Mouse (Mus musculus): ENCODE results near the gene Myo19. TPM values are rescaled to one million over a fixed set of nuclear protein-coding genes. Genes with fewer than 3 reads are reported as not detected.

The Myo19 gene
- polyA plus RNA-seq, 1 experiment from 2014 or later: 3.6 TPM

DNA sequence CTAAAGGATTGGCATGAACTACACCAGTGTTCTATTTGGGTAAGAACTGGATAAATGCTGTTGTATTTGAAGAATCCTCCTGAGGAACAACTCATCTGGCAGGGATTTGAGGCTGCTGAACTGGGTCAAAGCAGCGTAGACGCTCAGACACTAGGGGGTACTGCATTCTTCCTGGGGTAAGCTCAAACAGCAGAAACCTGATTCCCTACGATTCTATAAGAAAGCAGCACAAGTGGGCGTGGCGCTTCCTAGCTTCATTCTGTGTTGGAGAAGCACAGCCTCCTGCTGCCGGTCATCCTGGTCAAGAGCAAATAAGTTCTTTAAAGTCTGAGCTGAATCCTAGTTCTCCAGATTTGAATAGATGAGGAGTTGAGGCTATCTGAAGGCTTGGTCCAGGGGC is 52.3 kb downstream of the Myo19 start:
- H3K27me3 ChIP-seq (replicated peaks; ENCODE audit: control insufficient read depth, insufficient read depth, low read length): no peaks in the 10 kb centered on the region
- no peak for TF ChIP-seq CTCF (IDR thresholded peaks at IDR 0.05; ENCODE audit: low read depth)
- WGBS: 10% methylated on average over 6 of the region's 6 CpGs
- ATAC-seq: no peak
- H3K9ac ChIP-seq (ENCODE audit: low read depth, low read length): no peak overlapping the region
- H3K9me3 ChIP-seq (ENCODE audit: control insufficient read depth): no peaks in the 10 kb centered on the region
- no peak overlapping the region for H3K4me2 ChIP-seq (replicated peaks; ENCODE audit: low read depth)
- H3K4me1 ChIP-seq (replicated peaks; ENCODE audit: control insufficient read depth, insufficient read depth, low read length): no peaks in the 10 kb centered on the region
- H3K27ac ChIP-seq (ENCODE audit: low read depth, low read length): no peak overlapping the region
- no peaks in the 10 kb centered on the region for H3K36me3 ChIP-seq (ENCODE audit: control insufficient read depth, insufficient read depth)
- H3K4me3 ChIP-seq (ENCODE audit: low read depth, low read length): no peak overlapping the region

DNA sequence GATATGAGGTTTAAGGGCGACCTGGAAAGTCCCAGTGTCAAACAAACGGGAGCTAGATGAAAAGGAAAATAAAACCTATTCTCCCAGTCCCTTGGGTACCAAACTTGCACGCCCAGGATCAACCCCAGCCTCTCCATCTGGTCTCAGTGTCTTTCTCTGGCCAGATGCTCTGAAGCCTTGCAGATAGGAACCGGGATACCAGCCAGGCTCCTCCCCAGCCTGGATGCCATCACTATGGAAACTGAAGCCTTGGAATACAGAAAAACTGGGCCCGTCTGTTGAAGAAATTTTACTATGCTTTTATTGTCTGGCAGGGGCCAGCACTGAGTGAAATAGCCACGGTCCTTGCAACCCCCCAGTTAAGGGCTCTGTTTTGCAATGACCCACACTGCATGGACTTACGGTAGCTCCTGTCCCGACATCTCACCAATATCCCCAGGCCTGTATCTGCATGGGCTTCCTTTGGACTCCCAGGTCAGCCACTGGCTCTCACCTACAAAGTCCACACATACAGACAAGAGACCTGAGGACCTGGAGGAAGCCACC is 59.6 kb downstream of the Myo19 start:
- H3K4me2 ChIP-seq (replicated peaks; ENCODE audit: low read depth): no peak overlapping the region
- no peak overlapping the region for H3K9ac ChIP-seq (ENCODE audit: low read depth, low read length)
- peaks cover 4% of the 10 kb centered on the region for H3K27me3 ChIP-seq (replicated peaks; ENCODE audit: control insufficient read depth, insufficient read depth, low read length)
- no peak for ATAC-seq
- H3K4me1 ChIP-seq (replicated peaks; ENCODE audit: control insufficient read depth, insufficient read depth, low read length): no peaks in the 10 kb centered on the region; the same call in 1 of the 2 replicates
- no peak for TF ChIP-seq CTCF (IDR thresholded peaks at IDR 0.05; ENCODE audit: low read depth)
- WGBS: 63% methylated on average over 8 of the region's 8 CpGs
- H3K9me3 ChIP-seq (ENCODE audit: control insufficient read depth): no peaks in the 10 kb centered on the region
- no peak overlapping the region for H3K4me3 ChIP-seq (ENCODE audit: low read depth, low read length)
- no peak overlapping the region for H3K27ac ChIP-seq (ENCODE audit: low read depth, low read length)
- H3K36me3 ChIP-seq (ENCODE audit: control insufficient read depth, insufficient read depth): no peaks in the 10 kb centered on the region

DNA sequence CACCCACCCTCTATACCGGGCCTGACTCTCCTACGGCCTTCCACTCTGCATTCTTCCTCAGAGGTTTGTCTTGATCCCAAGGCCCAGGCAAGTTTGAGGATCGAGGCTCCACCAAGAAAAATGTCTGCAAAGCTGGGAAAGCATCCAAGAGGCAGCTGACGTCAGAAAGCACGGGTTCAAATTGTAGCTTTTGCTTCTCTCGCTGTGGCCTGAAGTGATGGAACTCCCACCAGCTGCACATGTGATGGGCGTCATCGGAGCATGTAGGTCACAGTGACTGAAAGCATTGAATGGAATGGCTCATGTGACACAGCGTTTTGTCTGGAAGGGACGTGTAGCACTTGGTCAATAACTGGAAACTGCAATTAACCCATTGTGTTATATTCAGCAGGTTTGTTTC is 60.2 kb downstream of the Myo19 start:
- Histone ChIP-seq H3K27ac (ENCODE audit: low read depth, low read length) (no peak overlapping the region), H3K9ac (ENCODE audit: low read depth, low read length) (no peak overlapping the region), H3K27me3 (replicated peaks; ENCODE audit: control insufficient read depth, insufficient read depth, low read length) (peaks cover 8% of the 10 kb centered on the region), H3K4me3 (ENCODE audit: low read depth, low read length) (no peak overlapping the region), H3K9me3 (ENCODE audit: control insufficient read depth) (no peaks in the 10 kb centered on the region), H3K4me1 (replicated peaks; ENCODE audit: control insufficient read depth, insufficient read depth, low read length) (no peaks in the 10 kb centered on the region; the same call in 1 of the 2 replicates), H3K36me3 (ENCODE audit: control insufficient read depth, insufficient read depth) (no peaks in the 10 kb centered on the region), H3K4me2 (replicated peaks; ENCODE audit: low read depth) (no peak overlapping the region)
- ATAC-seq: no peak
- 73% methylated on average over 10 of the region's 10 CpGs for WGBS
- no peak for TF ChIP-seq CTCF (IDR thresholded peaks at IDR 0.05; ENCODE audit: low read depth)

DNA sequence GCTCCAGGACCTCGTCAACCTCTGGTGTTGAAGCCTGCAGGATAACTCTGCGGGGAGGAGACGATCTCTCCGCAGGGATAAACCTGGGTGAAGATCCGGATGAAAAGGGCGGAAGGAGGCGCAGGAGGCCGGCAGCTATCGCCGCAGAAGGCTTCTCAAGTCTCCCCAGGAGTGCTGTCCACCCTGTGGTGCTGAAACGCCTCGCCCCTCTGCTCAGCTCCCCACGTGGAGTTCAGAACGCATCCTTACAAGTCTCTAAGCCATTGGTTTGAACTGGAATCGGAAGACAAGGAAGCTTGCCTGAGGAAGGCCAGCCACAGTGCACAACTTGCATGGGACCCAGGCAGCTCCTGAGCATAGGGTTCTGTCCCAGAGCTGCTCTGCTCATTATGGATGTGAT is 64.0 kb downstream of the Myo19 start:
- Histone ChIP-seq H3K4me1 (replicated peaks; ENCODE audit: control insufficient read depth, insufficient read depth, low read length) (no peaks in the 10 kb centered on the region; the same call in 1 of the 2 replicates), H3K27ac (ENCODE audit: low read depth, low read length) (no peak overlapping the region), H3K36me3 (ENCODE audit: control insufficient read depth, insufficient read depth) (no peaks in the 10 kb centered on the region), H3K9ac (ENCODE audit: low read depth, low read length) (no peak overlapping the region), H3K4me2 (replicated peaks; ENCODE audit: low read depth) (peak overlapping the region; percentile 27; the same call in 1 of the 2 replicates), H3K4me3 (ENCODE audit: low read depth, low read length) (no peak overlapping the region), H3K27me3 (replicated peaks; ENCODE audit: control insufficient read depth, insufficient read depth, low read length) (peaks cover 13% of the 10 kb centered on the region), H3K9me3 (ENCODE audit: control insufficient read depth) (no peaks in the 10 kb centered on the region)
- no peak for ATAC-seq
- TF ChIP-seq CTCF (IDR thresholded peaks at IDR 0.05; ENCODE audit: low read depth): peak; percentile 57
- under 1% methylated on average over 15 of the region's 15 CpGs for WGBS

DNA sequence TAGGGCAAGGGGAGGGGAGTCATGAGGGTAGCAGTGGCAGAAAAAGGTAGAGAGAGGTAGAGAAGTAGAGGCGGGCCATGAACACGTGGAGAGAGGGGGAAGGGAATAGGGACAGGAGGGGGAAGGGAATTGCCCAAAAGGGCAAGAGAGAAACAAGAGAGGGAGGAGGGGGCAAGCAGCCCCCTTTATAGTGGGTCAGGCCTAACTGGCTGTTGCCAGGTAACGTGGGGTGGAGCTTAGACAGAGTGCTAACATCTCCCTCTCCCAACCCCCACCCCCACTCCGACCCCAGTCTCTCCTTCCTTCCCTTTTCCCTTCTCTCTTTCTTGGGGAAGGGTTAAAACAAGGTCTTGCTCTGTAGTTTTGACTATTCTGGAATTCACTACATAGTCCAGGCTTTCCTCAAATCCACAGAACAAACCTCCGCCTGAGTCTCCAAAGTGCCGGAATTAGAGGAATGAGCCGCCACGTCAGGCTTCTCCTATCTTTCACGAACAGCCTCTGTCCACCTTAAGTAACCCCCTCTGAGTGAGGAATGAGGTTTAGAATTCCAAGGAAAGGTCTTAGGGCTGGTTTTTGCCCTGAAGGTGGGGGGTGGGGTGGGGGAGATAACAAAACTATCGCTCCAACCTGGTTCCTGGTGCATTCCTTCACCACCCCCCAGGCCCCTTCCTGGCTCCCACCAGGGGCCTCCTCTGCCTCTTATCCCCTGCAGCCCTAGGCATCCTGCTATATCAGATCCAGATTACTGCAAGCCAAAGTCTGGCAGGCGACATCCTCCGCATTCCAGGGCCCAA is 64.9 kb downstream of the Myo19 start:
- peaks cover 13% of the 10 kb centered on the region for H3K27me3 ChIP-seq (replicated peaks; ENCODE audit: control insufficient read depth, insufficient read depth, low read length)
- H3K4me1 ChIP-seq (replicated peaks; ENCODE audit: control insufficient read depth, insufficient read depth, low read length): no peaks in the 10 kb centered on the region; the same call in 1 of the 2 replicates
- H3K9me3 ChIP-seq (ENCODE audit: control insufficient read depth): no peaks in the 10 kb centered on the region
- H3K27ac ChIP-seq (ENCODE audit: low read depth, low read length): no peak overlapping the region
- H3K36me3 ChIP-seq (ENCODE audit: control insufficient read depth, insufficient read depth): no peaks in the 10 kb centered on the region
- no peak for ATAC-seq
- H3K9ac ChIP-seq (ENCODE audit: low read depth, low read length): no peak overlapping the region
- WGBS: 6% methylated on average over 12 of the region's 12 CpGs
- no peak overlapping the region for H3K4me3 ChIP-seq (ENCODE audit: low read depth, low read length)
- H3K4me2 ChIP-seq (replicated peaks; ENCODE audit: low read depth): no peak overlapping the region
- no peak for TF ChIP-seq CTCF (IDR thresholded peaks at IDR 0.05; ENCODE audit: low read depth)

DNA sequence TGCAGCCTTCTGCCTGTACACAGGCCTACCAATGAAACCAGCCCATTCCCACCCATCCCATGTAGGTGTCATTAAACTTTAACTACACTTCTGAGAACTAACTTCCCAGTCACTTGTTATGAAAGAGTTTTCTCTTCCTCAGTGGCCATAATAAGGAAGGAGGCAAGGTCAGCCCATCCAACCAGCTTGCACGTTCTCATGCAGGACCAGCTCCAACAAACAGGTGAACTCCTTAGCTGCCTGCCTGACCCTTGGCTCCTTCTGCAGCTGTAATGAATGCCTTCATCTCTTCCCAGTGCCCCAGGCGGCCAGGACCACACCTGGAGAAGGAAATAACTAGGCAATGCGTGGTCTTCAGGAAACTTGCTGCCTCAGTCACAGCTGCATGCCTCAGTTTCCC is 65.9 kb downstream of the Myo19 start:
- Histone ChIP-seq H3K9ac (ENCODE audit: low read depth, low read length) (no peak overlapping the region), H3K4me1 (replicated peaks; ENCODE audit: control insufficient read depth, insufficient read depth, low read length) (no peaks in the 10 kb centered on the region; the same call in 1 of the 2 replicates), H3K36me3 (ENCODE audit: control insufficient read depth, insufficient read depth) (no peaks in the 10 kb centered on the region), H3K27ac (ENCODE audit: low read depth, low read length) (no peak overlapping the region), H3K9me3 (ENCODE audit: control insufficient read depth) (no peaks in the 10 kb centered on the region), H3K4me3 (ENCODE audit: low read depth, low read length) (no peak overlapping the region), H3K27me3 (replicated peaks; ENCODE audit: control insufficient read depth, insufficient read depth, low read length) (peaks cover 13% of the 10 kb centered on the region), H3K4me2 (replicated peaks; ENCODE audit: low read depth) (no peak overlapping the region)
- 25% methylated on average over 3 of the region's 3 CpGs for WGBS
- no peak for TF ChIP-seq CTCF (IDR thresholded peaks at IDR 0.05; ENCODE audit: low read depth)
- ATAC-seq: no peak
